Mouse (Mus musculus) liver, adult (tissue): ENCODE measurements around the gene Acat2.
"Not testable (repeated sequence)": the region's sequence is repeated elsewhere in the genome, so short reads cannot be mapped to it uniquely, and the experiment has no call there.

Source experiments
- GATA4 ChIP-seq: IDR thresholded peaks from 2 replicates; pipeline ENCODE4 v1.6.1; 2014; ENCODE audit warnings: mild to moderate bottlenecking, low read length; ENCODE audit not compliant: insufficient replicate concordance

Gene Acat2

DNA sequence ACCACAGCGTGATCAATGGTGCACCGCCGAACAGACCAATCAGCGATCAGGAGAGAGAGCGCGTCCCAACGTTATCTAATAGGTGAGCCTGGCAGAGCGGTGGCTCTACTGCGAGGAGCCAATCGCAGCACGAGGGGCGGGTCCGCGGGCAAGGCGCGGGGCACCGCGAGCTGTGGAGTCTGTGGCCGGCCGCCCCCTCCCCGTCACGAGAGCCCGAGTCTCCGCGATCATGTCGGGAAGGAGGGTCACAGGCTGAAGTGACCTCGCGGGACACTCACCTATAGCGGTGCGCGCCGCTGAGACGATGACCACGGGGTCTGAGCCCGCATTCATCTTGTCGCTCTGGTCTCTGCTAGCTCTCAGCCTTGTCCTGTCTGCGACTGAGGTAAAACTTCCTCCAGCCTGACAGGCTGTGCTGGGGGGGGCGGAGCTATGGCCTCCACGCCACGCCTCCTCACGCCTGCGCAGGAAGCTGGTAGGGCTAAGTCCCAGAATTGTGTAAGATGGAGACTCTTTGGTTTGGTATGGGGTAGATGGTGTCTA is at the start of gene Acat2:
Acat2 (minus strand) TSS at position 417 of the 543 bp plus-strand sequence.
- TF ChIP-seq GATA4 = peak; percentile 59; the same call in 1 of the 2 replicates

DNA sequence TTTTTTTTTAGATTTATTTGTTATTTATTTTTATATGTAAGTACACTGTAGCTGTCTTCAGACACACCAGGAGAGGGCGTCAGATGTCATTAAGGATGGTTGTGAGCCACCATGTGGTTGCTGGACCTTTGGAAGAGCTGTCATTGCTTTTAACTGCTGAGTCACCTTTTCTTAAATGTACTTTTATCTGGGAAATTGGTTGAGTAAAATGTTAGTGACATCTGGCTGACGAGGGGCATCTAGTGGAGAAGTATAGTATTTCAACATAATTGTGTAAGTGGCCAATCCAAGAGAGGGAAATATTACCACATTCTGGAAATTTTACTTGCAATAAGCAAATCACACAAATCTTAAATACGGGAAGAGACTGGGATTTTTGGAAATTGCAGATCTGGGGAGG is 49.3 kb upstream of the Acat2 start:
- TF ChIP-seq GATA4 = no peak

DNA sequence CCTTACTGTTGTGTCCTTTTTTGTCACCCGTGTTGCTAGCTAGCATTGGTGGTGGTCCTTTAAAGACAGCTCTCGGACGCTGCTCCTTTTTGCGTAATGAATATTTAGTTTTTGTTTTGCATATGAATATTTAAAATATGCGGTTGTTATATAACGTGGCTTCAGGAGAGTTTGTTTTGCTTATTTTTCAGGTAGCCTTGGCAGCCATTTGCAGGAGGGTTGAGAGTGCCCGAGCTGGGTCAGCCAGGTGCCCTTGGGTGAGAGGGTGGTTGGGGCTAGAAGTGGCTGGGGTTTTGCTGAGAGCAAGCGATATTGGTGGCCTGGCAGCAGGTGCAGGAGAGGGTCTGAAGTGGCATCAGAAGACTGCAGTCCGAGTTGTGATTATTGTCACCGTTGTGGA is 48.0 kb upstream of the Acat2 start:
- no peak for TF ChIP-seq GATA4

DNA sequence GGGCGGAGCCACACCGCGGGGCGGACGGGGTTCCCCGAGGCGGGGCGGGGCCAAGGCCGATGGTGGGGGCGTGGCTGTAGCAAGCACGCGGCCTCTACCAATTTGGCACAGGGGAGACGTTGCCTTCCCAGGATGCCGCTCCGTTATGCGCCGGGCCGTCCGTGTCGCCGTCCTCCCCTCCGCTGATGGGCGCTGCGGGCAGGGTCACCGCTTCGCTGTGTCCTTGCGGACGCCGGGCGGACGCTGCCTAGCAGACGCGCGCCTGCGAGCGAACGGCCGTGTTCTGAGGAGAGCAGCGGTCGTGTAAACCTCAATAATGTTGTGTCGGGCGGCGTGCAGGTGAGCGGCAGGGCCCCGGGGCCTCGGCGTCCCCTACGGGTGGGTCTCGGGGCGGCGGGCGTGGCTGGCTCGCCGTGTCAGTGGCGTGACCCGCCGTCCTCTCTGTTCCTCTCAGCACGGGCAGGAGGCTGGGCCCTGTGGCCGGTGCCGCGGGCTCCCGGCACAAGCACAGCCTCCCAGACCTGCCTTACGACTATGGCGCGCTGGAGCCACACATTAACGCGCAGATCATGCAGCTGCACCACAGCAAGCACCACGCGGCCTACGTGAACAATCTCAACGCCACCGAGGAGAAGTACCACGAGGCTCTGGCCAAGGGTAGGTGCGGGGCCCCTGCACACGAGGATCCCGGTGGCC is 47.3 kb upstream of the Acat2 start:
- TF ChIP-seq GATA4 = peak; percentile 31; the same call in 1 of the 2 replicates

DNA sequence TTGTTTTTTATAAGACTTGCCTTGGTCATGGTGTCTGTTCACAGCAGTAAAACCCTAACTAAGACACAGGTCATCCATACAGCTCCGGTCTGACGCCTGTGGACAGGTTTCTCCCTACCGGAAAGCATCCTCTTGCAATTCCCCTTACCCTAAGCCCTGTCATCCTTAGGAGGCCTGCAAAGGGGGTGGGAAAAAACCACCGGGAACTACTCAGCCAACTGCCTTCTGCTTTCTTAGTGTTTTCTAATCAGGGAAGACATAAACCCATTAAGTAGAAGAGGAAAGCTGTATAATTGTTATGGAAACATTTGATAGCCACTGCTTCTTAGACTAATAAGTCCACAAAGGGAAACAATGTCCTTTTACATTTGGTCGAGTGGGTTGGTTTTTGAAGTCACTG is 46.4 kb upstream of the Acat2 start:
- TF ChIP-seq GATA4 = no peak

DNA sequence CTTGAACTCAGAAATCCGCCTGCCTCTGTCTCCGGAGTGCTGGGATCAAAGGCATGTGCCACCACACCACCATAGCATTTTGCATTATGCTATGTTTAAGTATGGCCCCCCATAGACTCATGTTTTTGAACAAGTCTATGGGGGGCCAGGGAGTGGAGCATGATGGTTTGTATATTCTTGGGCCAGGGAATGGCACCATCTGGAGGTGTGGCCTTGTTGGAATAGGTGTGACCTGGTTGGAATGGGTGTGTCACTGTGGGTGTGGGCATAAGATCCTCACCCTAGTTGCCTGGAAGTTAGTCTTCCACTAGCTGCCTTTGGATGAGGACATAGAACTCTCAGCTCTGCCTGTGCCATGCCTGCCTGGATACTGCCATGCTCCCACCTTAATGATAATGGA is 46.0 kb upstream of the Acat2 start, which contains the start of gene Sod2:
Sod2 (plus strand) TSS at position 301 of the 400 bp plus-strand sequence.
- not testable (repeated sequence) for TF ChIP-seq GATA4

DNA sequence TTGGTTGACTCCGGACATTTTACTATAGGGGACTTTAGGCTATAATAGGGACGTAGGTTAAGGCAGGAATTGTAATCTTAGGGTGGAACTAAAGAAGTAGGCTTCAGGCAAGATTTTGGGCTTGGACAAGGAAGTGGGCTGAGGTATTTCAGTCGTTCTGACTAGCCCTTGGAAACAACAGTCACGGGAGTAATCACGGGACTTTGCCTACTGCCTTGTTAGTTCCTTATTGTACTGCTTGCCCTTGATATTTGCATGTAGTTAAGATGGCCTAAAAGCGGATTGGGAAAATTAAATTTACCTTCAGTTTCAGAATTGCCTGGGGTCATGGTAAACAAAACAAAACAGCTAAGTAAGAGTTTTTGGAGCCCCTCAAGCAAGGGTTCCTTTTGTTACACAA is 38.5 kb upstream of the Acat2 start:
- no peak for TF ChIP-seq GATA4

DNA sequence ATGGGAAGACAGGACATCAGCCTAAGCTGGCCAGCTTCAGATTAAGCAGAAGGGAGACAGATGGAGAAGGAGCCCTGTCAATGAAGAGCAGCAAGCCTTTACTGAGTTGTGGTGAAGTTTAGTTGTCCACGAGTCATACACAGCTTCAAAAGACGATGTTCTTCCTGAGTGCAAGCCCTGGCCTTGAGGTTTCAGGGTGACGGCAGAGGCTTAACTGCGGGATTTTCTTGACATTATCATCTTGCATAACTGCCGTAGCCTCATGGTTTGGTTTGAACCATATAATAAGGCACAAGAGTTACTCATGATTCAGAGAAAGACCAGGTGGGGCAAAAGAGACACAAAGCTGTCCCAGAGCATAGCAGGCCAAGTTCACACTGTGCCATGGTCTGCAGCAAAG is 37.3 kb upstream of the Acat2 start:
- TF ChIP-seq GATA4 = no peak

DNA sequence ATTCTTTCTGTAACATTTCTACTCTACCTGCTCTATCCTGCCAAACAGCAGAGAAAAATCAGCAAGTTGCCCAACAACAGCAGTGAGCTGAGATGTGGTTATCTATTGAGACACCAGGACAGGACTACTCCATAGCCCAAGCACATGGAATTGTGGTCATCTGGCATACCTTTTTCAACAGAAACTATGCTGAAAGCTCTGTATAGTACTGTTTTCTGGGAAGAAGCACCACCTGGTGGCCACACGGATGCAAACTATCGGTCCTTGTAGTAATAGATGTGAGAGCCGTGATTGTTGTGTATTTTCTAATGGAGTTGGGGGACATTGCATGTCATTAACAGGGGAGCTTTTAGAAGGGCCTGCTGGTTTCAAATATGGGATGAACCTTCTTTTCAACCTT is 35.8 kb upstream of the Acat2 start:
- TF ChIP-seq GATA4 = no peak

DNA sequence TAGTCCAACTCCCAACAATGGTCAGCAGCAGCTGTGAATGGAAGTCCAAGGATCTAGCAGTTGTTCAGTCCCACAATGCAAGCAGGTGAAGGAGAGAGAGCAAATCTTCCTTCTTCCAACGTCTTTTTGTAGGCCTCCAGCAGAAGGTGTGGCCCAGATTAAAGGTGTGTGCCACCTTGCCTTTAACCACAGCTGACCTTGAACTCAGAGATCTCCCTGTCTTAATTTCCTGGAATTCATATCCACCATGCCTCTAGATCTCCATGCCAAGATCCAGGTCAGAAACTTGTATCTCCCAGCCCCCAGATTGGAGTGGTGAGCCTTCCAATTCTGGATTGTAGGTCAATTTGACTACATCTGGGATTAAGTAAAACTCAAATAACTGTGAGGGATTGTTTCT is 33.5 kb upstream of the Acat2 start, which contains the start of gene Wtap:
Wtap (minus strand) TSS at position 101 of the 400 bp plus-strand sequence.
- TF ChIP-seq GATA4 = no peak

DNA sequence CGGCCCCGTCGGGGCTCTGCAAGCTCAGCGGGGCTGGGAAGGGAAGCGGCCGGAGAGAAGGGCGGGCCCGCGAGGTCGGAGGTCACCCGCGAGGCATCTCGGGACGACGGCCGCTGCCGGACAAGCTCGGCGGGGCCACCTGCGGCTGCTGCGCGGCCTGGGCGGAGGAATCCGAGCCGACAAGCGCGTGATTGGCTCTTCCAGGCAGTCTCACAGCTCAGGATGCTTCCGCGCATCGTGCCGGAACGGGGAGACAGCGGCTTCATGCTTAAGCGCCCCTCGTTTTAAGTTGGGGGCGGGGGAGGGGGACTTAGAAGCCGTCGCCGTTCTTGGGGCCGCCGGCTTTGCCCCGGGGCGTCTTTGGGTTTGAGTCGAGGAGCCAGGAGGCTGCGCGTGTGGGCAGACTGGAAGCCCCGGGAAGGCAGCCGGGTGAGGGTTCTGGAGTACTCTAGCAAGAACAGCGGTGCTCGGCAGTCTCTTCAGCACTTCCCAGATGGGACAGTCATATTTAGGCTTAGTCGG is 32.0 kb upstream of the Acat2 start:
- TF ChIP-seq GATA4 = no peak; the same call in 1 of the 2 replicates

DNA sequence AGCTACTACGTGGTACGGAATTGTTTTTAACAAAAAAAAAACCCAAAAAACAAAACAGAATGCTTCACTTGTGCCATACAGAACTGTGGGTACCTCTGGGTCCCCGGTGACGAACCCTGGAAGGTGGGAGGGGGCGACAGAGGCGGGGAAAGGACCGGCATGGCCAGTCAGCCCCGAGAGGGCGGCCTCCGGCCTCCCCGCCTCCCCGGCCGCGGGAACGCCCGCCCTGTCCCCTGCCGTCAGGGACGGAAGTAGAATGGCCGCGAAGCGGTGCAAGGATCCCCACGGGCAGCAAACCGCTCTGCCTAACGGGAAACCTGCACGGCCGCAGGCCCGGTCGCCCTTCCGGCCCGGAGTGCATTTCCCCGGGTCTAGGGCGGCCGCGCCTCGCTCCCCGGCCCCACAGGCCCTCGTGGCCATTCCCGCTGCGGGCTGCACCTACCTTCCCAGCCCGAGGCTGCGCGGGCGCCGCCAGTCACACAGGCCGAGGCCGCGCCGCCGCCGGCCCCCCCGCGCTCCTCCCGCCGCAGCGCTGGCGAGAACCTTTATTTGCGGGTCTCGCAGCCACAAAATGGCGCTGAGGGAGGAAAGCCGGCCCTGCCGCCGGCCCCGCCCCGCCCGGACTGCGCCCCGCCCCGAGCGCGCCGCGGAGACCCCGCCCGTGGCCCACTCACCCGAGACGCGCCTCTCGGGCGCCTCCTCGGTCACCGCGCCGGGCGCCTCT is 31.2 kb upstream of the Acat2 start:
- no peak for TF ChIP-seq GATA4

DNA sequence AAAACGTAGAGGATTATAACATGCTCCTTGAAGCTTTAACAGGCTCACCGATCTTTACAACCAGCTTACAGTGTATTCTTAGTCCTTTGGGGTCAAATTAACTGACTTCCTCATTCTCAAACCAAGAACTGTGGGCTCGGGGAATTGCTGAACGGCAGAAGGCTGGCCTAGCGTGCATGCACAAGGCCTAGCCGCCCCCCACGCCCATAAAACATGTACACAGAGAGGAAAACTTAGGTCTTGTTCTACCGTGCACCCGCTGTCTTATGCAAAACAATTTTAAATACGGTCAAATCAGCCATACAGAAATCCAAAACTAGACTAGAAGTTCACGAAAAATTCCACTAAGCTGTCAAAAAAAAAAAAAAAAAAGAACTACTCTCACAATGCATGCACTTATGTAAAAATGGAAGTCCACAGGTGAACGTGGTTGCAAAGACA is 30.7 kb upstream of the Acat2 start:
- no peak for TF ChIP-seq GATA4

DNA sequence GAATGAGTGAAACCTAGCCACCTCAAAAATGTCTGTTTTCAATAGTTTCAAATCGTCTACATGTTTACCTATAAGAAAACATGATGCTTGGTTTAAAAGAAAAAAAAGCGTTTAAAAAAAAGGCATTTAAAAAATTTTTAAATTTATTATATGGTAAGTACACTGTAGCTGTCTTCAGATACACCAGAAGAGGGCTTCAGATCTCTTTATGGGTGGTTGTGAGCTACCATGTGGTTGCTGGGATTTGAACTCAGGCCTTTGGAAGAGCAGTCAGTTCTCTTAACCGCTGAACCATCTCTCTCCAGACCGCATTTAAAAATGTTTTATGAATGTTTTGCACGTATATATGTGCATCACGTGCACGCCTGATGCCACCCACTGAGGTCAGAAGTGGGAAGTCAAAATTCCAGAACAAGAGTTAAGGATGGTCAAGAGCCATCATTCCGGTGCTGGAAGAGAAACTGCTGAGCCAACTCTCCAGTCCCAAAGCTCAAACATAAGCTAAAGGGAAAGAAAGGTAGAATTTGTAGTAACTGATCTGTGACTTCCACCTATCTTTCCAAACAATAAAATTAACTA is 30.1 kb upstream of the Acat2 start:
- no peak for TF ChIP-seq GATA4

DNA sequence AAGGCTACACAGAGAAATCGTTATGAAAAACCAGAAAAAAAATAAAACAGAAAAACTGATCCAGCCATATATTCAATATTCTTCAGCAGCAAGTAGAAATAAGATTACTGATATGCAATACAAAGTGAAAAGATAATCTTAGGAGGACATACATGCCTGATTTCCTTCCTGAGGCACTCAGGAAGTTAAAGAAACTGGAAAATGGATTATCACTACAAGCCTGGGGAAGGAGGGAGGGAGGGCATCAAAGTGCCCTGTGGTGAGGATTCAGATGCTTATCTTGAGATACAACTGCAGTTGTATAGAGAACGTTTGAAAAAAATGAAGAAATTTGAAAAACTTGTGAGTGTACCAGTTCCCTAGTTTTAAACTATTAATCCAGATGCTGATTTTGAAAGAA is 23.4 kb upstream of the Acat2 start:
- TF ChIP-seq GATA4 = no peak
